Mouse (Mus musculus) ovary, adult 18-20 months (tissue): ENCODE results near the gene Thegl.
"Not testable (repeated sequence)": the region's sequence is repeated elsewhere in the genome, so short reads cannot be mapped to it uniquely, and the experiment has no call there.

Experiments
- DNase-seq: peaks from one replicate; pipeline ENCODE4 v3.0.0; 2022; ENCODE audit warnings: low spot score, mixed read lengths

The Thegl gene

GRCm38 (mm10) chr5:77015544-77016482, at the start of gene Thegl:
Gene Thegl, plus strand, starts transcription at chr5:77016023.
- peak; percentile 65 for DNase-seq

GRCm38 (mm10) chr5:76969250-76969649, 46.6 kb upstream of the Thegl start:
- no peak for DNase-seq

DNA sequence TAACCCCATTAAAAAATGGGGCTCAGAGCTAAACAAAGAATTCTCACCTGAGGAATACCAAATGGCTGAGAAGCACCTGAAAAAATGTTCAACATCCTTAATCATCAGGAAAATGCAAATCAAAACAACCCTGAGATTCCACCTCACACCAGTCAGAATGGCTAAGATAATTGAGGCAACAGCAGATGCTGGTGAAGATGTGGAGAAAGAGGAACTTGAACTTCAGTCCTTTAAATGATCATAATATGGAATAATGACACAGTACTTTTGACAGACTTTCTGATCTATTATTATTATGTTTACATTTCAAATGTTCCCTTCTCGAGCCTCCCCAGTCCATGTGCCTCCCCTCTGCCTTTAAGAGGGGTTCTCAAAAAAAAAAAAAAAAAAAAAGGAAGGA, 44.7 kb upstream of the Thegl start:
- not testable (repeated sequence) for DNase-seq

DNA sequence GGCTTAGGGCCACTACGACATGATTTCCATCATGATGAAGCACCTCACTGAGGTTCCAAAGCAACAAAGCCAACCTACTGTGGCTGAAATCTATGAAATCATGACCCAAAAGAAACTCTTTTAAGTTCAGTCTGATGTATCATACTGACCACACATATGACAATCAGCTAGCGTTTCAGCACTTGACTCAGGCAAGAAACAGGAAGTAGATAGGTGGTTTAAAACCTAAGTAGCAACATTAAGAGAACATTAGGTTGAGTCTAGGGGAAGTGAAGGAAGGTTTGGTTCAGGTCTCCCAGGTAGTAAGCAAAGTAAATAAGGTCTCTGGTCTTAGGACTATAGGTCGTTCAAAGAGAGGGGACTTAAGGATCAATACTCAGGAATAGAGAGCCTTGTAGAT, 42.3 kb upstream of the Thegl start:
- DNase-seq = no peak

- DNase-seq = no peak
Observed at GRCm38 (mm10) chr5:76974207-76974553, 41.6 kb upstream of the Thegl start.

- DNase-seq = peak; percentile 64
Observed at GRCm38 (mm10) chr5:76974554-76975285, 41.1 kb upstream of the Thegl start, which contains the start of gene Srp72. Gene Srp72, plus strand, starts transcription at chr5:76974683.

DNA sequence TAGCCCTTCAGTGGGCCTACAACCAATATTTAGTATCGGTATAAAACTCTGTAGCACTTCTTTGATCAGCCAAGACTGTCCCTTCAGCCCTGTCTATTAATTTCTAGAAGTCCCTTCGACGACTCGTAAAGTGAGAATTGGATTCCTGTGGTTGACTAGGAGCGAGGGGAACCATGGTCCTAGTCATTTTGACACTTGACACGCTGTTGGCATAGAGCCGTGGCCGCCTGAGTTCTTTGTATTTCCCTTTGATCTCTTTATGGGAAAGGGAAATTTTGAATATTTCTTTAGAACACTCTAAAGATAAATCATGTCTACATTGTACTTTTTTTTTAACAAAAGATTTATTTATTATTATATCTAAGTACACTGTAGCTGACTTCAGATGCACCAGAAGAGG, 40.1 kb upstream of the Thegl start:
- no peak for DNase-seq

DNA sequence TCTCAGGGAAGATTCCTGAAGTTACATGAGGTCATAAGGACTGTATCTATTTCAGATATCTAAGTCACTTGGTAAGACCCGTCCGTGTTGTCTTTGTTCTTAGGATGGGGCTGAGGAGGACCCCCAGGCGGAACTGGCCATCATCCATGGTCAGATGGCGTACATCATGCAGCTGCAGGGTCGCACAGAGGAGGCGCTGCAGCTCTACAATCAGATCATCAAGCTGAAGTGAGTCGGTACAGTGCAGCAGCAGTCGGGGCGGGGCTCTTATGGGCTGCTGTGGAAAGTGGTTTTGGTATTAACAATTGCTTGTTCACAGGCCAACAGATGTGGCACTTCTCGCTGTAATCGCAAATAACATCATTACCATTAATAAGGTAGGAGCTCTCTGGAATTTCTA, 31.8 kb upstream of the Thegl start:
- no peak for DNase-seq

- no peak for DNase-seq
Observed at GRCm38 (mm10) chr5:76990789-76991188, 25.0 kb upstream of the Thegl start.

DNA sequence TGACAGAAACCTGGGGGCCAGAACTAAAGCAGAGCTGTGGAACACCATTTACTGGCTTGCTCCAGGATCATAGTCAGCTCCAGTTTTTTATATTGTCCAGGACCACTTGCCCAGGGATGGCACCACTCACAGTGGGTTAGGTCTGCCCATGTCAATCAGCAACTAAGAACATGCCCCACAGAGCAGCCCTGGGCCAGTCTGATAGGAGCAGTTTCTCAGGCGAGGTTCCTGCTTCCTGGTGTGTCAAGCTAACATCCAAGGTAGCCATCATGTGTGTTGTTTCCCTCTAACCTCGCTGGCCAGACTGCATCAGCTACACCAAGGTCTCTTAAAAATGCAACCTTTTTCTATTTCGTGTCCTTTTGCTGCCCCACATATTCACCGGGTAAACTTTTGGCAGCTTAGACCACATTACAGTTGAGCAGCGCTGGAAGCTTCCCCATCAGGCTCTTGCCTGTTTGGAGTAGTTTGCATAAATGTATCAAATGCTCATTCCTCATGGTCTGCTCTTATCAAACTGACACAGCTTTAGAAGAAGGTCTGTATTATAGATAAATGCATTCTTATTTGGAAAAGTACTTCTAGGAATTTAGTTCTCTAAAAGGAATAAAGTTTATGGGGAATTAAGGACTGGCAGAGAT, 22.5 kb upstream of the Thegl start:
- no peak for DNase-seq

DNA sequence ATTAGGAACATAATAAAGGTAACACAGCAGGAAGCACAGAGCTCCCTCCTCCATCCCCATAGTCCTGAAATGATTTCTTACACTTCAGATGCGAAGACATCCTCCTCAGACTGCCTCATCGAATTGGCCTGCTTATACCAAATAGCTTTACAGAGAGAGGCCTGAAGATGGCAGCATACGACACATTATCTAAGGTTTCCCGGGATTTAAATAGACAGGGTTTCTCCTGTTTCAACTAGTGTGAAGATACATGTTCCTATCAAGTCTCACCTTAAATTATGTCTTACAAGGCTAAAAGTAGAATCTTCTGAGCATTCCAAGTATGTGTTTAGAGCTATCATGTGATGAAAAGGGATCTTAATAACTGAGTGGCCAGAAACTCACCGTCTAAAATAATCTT, 17.4 kb upstream of the Thegl start:
- DNase-seq = no peak

DNA sequence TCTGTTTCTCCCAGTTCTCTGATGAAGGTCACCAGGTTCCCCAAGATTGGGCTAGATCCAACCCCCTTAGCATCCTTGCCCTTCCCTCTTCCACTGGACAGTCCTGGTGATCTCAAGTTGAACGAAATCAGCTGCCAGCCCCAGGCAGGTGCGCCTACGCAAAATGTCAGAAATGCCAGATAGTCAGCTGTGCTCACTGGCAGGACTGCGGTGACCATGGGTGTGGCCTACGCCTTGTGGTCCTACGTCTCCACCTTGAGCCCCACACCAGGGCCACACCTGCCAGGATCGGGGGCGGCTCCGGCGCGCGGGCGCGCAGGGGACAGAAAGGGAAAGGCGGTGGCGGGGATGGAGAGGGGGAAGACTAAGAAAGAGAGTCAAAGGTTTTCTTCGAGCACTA, 14.6 kb upstream of the Thegl start:
- no peak for DNase-seq

- no peak for DNase-seq
Observed at GRCm38 (mm10) chr5:77004051-77004821, 11.6 kb upstream of the Thegl start, which contains the start of gene Arl9. Gene Arl9, plus strand, starts transcription at chr5:77004055.

GRCm38 (mm10) chr5:77010352-77010751, 5.5 kb upstream of the Thegl start:
- no peak for DNase-seq

GRCm38 (mm10) chr5:77011082-77011481, 4.7 kb upstream of the Thegl start:
- DNase-seq = no peak

DNA sequence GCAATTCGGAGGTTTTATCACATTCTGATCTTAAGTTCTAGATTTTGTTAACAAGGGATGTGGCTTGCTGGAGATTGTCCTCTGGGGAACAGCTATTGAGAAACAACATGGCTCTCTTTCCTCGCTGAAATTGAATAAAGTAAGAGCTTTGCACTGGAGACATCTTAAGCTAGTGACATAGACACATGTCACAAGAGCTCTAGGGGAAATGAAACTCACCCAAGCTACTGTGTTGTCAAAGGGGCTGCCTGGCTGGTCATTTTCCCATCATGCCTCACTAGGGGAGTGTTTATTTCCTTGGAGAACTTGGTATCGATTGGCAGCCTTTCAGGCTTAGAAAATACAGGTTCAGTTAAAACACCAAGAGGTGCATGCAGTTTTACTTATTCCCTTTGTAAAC, 2.7 kb upstream of the Thegl start:
- DNase-seq = no peak

- no peak for DNase-seq
Observed at GRCm38 (mm10) chr5:77028034-77028433, 12.2 kb downstream of the Thegl start.

DNA sequence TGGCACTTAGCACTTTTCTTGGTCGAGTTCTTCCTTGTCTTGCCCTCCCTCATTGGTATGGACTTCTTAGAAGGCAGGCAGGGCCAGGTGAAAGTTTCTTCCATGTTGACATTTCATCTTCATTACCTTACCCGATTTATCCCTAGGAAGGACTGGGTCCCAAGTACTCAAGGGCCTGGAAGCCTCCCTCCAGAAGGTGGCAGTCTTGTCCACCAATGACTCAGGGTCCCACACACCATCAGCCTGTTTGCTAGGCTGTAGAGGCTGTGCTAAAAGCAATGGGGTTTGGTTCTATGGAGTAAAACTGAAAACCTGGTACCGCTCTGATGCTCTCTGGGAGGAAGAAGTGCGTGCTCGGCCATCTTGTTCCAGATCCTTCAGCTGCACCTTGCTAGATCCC, 13.9 kb downstream of the Thegl start:
- DNase-seq = no peak

GRCm38 (mm10) chr5:77035101-77035500, 19.3 kb downstream of the Thegl start:
- DNase-seq = not testable (repeated sequence)

GRCm38 (mm10) chr5:77038451-77038850, 22.6 kb downstream of the Thegl start:
- no peak for DNase-seq

GRCm38 (mm10) chr5:77039391-77039790, 23.6 kb downstream of the Thegl start:
- DNase-seq = no peak

- no peak for DNase-seq
Observed at GRCm38 (mm10) chr5:77044362-77044761, 28.5 kb downstream of the Thegl start.
